Mouse (Mus musculus): ENCODE results near the gene Rps12-ps3.

Gene Rps12-ps3

DNA sequence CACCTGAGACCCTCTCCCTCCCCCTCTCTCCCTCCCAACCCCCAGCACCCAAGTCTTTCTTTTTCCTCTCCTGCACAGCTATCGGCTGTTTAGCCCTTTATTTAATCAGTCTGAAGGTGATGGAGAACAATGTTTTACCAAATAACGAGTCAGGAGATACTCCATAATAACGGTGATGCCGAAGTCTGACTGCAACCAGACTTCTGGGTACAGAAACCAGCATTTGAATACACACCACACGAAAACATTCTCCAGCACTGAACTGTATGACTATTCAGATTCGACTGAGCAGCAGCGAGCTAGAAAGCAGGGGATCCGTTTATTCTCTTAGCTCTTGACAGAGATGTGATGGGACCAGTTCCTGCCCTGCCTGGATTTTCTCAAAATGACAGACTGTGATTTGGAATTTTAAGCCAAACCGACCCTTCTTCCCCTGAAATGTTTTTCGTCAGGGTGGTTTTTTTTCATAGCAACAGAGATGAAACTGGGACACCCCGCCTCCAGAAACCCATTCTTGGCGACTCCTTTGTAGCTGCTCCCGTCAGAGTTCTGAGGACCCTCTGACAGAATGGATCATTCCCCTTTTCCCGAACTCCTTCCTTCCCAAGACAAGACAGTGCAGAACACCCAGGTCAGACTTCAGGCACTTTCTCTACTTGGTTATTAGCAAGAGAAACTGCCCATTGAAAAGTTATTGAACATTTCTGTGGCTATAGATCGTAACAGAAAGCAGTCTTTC, 29.2 kb downstream of the Rps12-ps3 start:
- DNase-seq (ENCODE audit: low read depth in 1 of 2, low spot score in 2 of 2): no peak

- DNase-seq (ENCODE audit: low read depth in 1 of 2, low spot score in 2 of 2): no peak
Measured at GRCm38 (mm10) chr19:59352760-59353159, 30.7 kb downstream of the Rps12-ps3 start.

DNA sequence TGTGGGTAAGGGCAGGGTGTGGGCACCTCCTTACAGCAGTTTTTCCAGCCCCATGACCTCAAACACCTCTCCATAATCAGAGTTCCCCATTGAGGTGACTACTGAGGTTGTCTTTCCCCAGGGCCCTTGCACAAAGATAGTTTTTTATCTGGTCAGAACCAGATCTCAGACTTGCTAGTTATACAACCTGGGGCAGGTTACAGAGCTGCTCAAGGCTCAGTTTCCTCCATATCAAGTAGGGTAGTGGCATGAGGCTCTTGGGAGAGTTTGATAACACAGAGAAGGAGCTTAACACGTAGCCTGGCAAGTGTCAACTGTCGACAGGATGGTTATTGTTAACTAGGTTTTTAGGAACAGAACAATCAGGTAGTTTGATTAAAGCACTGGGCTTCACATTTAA, 32.8 kb downstream of the Rps12-ps3 start:
- DNase-seq (ENCODE audit: low read depth in 1 of 2, low spot score in 2 of 2): no peak

DNA sequence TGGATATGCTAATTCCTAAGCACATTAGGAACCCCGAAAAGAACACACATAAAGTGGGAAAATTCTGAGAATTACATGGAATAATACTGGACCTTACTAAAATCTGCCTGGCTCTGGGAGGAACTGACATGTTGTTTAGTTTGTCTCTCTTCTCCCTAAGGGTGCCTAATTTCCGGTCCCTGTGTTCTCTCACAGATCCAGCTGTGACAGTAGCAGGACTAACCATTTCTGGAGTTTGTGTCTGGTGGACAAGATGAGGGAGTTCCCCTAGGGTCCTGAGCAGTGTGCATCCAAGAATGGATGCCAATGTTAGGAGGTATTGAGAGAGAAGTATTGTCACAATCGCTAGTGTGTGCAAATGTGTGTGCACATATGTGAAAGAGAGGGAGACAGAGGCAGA, 34.3 kb downstream of the Rps12-ps3 start:
- DNase-seq (ENCODE audit: low read depth in 1 of 2, low spot score in 2 of 2): no peak

DNA sequence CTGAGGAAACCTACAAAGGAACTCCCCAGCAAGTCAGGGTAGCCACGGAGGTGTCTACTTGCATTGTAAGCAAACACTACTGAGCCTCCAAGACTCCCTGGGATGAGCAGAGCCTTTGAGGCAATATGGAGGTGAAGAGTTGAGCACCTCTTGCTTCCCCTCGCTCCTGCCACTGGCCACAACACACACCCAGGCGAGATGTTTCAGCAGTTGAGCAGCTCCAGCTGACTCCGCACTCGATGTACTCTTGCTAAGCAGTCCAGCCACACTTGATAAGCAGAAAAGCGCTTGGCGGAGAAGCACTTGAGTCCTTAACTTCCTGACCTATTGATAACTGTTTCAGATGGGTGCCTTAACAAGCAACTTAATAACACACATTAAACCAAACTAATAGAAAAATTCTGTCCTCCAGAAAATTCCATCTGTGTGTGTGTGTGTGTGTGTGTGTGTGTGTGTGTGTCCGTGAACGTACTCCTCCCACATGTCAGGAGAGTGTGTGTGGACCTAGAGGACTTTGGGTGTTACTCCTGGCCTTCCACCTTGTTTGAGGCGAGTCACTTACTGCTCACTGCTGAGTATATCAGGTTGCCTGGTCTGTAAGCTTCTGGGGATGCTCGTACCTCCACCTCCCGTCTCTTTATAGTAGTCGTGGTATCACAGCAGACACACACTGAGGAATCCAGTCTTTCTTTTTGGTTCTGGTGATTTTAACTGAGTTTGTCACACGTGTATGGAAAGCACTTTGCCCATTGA, 34.9 kb downstream of the Rps12-ps3 start:
- no peak for DNase-seq (ENCODE audit: low read depth in 1 of 2, low spot score in 2 of 2)

GRCm38 (mm10) chr19:59357878-59358277, 35.8 kb downstream of the Rps12-ps3 start:
- no peak for DNase-seq (ENCODE audit: low read depth in 1 of 2, low spot score in 2 of 2)

- DNase-seq (ENCODE audit: low read depth in 1 of 2, low spot score in 2 of 2): no peak
Measured at GRCm38 (mm10) chr19:59359202-59359601, 37.1 kb downstream of the Rps12-ps3 start.

- DNase-seq (ENCODE audit: low read depth in 1 of 2, low spot score in 2 of 2): no peak
Measured at GRCm38 (mm10) chr19:59360486-59360896, 38.4 kb downstream of the Rps12-ps3 start.

GRCm38 (mm10) chr19:59362646-59363045, 40.6 kb downstream of the Rps12-ps3 start:
- DNase-seq (ENCODE audit: low read depth in 1 of 2, low spot score in 2 of 2): no peak

DNA sequence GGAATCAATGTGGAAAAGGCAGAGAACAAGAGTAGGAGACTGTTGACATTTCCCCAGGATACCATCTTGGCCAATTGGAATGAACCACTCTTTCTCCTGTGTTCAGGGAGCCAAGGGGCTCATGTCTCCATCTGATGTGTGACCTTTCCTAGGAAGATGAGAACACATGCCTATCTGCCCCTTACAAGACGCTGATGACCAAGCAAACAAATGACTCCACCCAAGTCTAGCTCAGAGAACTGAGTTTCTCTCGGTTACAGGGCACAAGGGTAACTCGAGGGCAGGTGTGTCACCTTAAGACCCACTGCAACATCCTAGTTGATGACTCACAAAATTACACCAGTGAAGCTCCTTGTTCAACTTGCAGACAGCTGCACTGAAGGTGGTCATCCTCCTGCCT, 41.6 kb downstream of the Rps12-ps3 start:
- DNase-seq (ENCODE audit: low read depth in 1 of 2, low spot score in 2 of 2): no peak

- DNase-seq (ENCODE audit: low read depth in 1 of 2, low spot score in 2 of 2): no peak
Measured at GRCm38 (mm10) chr19:59366724-59367123, 44.6 kb downstream of the Rps12-ps3 start.

GRCm38 (mm10) chr19:59367892-59368291, 45.8 kb downstream of the Rps12-ps3 start:
- DNase-seq (ENCODE audit: low read depth in 1 of 2, low spot score in 2 of 2): no peak

- DNase-seq (ENCODE audit: low read depth in 1 of 2, low spot score in 2 of 2): no peak
Measured at GRCm38 (mm10) chr19:59371016-59371415, 48.9 kb downstream of the Rps12-ps3 start.
